Mouse (Mus musculus) stomach, postnatal 0 days (tissue): ENCODE data around the gene Dexi. TPM values are rescaled to one million over a fixed set of nuclear protein-coding genes. Genes with fewer than 3 reads are reported as not detected.

Experiments
- ATAC-seq: fragments of 200-750 bp; cut with Nextera tagmentation; 2 replicates; pipeline ENCODE4 v1.8.0; 2017; ENCODE audit not compliant: low FRiP score, low TSS enrichment
- DNase-seq: peaks from one replicate; pipeline ENCODE4 v3.0.0-alpha.2; 2016; ENCODE audit warnings: low spot score
- H3K27ac ChIP-seq: fragments of 300-500 bp; sonication (generic); replicated peaks from 2 replicates; pipeline ENCODE4 v1.5.1; 2014; ENCODE audit warnings: mild to moderate bottlenecking, control low read depth
- H3K27me3 ChIP-seq: fragments of 300-500 bp; sonication (generic); 2 replicates; pipeline ENCODE4 v1.6.1; 2014; ENCODE audit warnings: low read length; ENCODE audit not compliant: control insufficient read depth, insufficient read depth
- H3K36me3 ChIP-seq: fragments of 300-500 bp; sonication (generic); 2 replicates; pipeline ENCODE4 v1.6.1; 2014; ENCODE audit warnings: low read length, mixed read lengths; ENCODE audit not compliant: control insufficient read depth, insufficient read depth
- H3K4me1 ChIP-seq: fragments of 300-500 bp; sonication (generic); replicated peaks from 2 replicates; pipeline ENCODE4 v1.6.1; 2014; ENCODE audit warnings: antibody characterized with exemption; ENCODE audit not compliant: control insufficient read depth, insufficient read depth
- H3K4me2 ChIP-seq: fragments of 300-500 bp; sonication (generic); replicated peaks from 2 replicates; pipeline ENCODE4 v1.6.1; 2014; ENCODE audit warnings: low read depth, mild to moderate bottlenecking, control low read depth, moderate library complexity
- H3K4me3 ChIP-seq: fragments of 300-500 bp; sonication (generic); 2 replicates; pipeline ENCODE4 v1.5.1; 2014; ENCODE audit warnings: low read depth, low read length, control low read depth
- H3K9ac ChIP-seq: fragments of 300-500 bp; sonication (generic); 2 replicates; pipeline ENCODE4 v1.6.1; 2014; ENCODE audit warnings: mild to moderate bottlenecking, low read length, control low read depth, mixed read lengths
- H3K9me3 ChIP-seq: fragments of 300-500 bp; sonication (generic); 2 replicates; pipeline ENCODE4 v1.6.1; 2016; ENCODE audit warnings: low read length; ENCODE audit not compliant: control insufficient read depth
- CTCF ChIP-seq: IDR thresholded peaks from 2 replicates; pipeline ENCODE4 v1.5.1; 2016; ENCODE audit warnings: antibody characterized with exemption, low read depth, mild to moderate bottlenecking, moderate library complexity
- EP300 ChIP-seq: optimal IDR thresholded peaks from 2 replicates; pipeline ENCODE3; 2016; ENCODE audit warnings: antibody characterized with exemption
- WGBS: fragments of 180-500 bp; shearing (Covaris S2); extraction: QIAGEN DNeasy Blood & Tissue Kit; methylation state at CpG from one replicate; pipeline ENCODE4 v1.1.7; 2014; 5-methylcytosine and 5-hydroxymethylcytosine counted together
- polyA plus RNA-seq: library from polyadenylated mRNA; unstranded; fragments of >200 nt; fragmentation: Nextera tagmentation; extraction: Ambion mirVana; gene quantifications from 2 replicates; pipeline ENCODE4 v1.2.1, GENCODE M21; 2015

Dexi gene
- polyA plus RNA-seq, 1 experiment from 2014 or later = 23.5 TPM

DNA sequence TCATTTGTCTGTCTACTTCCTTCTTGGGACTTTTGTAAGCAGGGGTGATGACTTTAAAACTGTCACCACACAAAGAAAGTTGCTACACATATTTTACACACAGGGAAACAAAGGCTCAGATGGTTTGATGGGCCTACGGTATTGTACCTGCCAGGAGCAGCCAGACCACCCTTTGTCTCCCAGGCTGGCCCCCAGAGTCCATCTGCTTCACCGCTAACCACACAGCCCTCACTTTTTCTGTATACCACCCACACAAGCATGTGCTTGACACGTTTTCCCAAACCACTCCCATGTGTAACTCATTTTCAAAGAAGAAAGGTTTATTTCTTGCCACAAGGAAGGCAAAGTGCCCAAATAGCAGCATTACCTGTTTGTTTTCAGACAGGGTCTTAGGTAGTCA, 55.9 kb downstream of the Dexi start:
- H3K4me2 ChIP-seq = no peak overlapping the region
- H3K4me3 ChIP-seq = no peak overlapping the region
- no peaks in the 10 kb centered on the region for H3K9me3 ChIP-seq
- 56% methylated on average over 3 of the region's 3 CpGs for WGBS
- H3K27me3 ChIP-seq = no peaks in the 10 kb centered on the region
- no peaks in the 10 kb centered on the region for H3K4me1 ChIP-seq
- TF ChIP-seq CTCF (no peak), EP300 (no peak)
- DNase-seq (no peak), ATAC-seq (no peak)
- H3K36me3 ChIP-seq = no peaks in the 10 kb centered on the region
- H3K27ac ChIP-seq = no peak overlapping the region
- H3K9ac ChIP-seq = no peak overlapping the region

DNA sequence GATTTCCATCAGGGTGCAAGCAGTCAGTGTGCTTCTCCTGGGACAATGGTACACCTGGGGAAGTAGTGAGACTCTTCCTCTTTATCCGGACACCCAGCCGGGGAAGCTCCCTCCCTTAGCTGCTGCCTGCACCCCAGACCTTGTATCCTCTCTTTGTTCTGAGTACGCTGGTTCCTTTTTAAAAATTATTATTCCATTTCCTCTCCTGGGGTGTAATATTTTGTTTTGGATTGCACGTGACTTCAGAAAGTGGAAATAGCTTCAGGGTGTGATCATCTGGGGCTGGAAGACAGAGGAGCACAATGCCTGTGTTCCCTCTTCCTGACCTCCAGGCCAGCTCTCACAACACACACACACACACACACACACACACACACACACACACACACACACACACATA, 60.5 kb downstream of the Dexi start:
- 76% methylated on average over 4 of the region's 4 CpGs for WGBS
- Histone ChIP-seq H3K36me3 (no peaks in the 10 kb centered on the region), H3K27ac (no peak overlapping the region), H3K4me2 (no peak overlapping the region), H3K27me3 (no peaks in the 10 kb centered on the region), H3K4me1 (no peaks in the 10 kb centered on the region), H3K4me3 (no peak overlapping the region), H3K9me3 (no peaks in the 10 kb centered on the region), H3K9ac (no peak overlapping the region)
- no peak for ATAC-seq
- no peak for DNase-seq
- TF ChIP-seq CTCF (no peak), EP300 (no peak)

DNA sequence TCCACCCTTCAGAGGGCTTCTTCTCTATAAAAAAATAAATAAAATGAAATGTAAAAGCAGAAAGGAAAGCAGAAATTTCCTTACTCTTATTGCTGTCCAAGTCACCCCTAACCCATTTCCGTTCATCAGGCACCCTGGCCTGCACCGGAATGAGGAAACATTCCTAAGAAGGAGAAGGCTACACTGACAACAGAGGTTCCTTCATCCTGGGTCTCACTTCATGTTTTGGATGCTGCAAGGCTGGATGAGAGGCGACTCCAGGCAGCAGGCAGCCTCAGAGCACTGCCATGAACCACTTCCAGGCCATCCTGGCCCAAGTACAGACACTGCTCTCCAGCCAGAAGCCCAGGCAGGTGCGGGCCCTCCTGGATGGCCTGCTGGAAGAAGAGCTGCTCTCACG, 63.0 kb downstream of the Dexi start, which contains the start of gene Ciita:
Ciita (plus strand) TSS at position 203 of the 400 bp plus-strand sequence.
- H3K9me3 ChIP-seq = no peaks in the 10 kb centered on the region
- H3K4me1 ChIP-seq = no peaks in the 10 kb centered on the region
- H3K4me3 ChIP-seq = no peak within 1 kb of the TSS
- H3K4me2 ChIP-seq = no peak within 1 kb of the TSS
- 77% methylated on average over 5 of the region's 5 CpGs for whole genome bisulfite sequencing
- no peak within 1 kb of the TSS for H3K27ac ChIP-seq
- no peak for TF ChIP-seq CTCF
- no peak for TF ChIP-seq EP300
- H3K36me3 ChIP-seq = no peaks in the 10 kb centered on the region
- no peak within 1 kb of the TSS for H3K9ac ChIP-seq
- no peaks in the 10 kb centered on the region for H3K27me3 ChIP-seq
- DNase-seq = no peak
- ATAC-seq = no peak

DNA sequence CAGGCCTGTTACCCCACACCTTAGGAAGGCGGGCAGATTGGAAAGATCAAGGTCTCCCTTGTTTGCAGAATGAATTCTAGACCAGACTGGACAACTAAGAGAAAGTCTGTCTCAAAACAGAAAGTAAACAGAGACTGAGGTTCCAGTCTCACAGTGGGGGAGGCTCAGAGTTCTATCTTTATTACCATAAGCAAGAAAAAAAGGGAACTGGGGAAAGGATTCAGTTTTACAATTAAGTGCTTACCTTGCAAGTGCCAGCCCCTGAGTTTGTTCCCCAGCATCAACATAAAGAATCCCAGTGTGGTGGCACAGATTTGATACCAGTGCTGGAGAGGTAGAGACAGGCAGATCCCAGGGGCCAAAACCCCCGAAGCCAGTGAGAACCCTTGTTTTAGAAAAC, 66.9 kb downstream of the Dexi start:
- Histone ChIP-seq H3K9ac (no peak overlapping the region), H3K36me3 (no peaks in the 10 kb centered on the region), H3K9me3 (no peaks in the 10 kb centered on the region), H3K4me3 (no peak overlapping the region), H3K27me3 (no peaks in the 10 kb centered on the region), H3K4me2 (no peak overlapping the region), H3K27ac (no peak overlapping the region), H3K4me1 (no peaks in the 10 kb centered on the region)
- WGBS = 66% methylated on average over 2 of the region's 2 CpGs
- ATAC-seq (no peak), DNase-seq (no peak)
- no peak for TF ChIP-seq EP300
- TF ChIP-seq CTCF = no peak

DNA sequence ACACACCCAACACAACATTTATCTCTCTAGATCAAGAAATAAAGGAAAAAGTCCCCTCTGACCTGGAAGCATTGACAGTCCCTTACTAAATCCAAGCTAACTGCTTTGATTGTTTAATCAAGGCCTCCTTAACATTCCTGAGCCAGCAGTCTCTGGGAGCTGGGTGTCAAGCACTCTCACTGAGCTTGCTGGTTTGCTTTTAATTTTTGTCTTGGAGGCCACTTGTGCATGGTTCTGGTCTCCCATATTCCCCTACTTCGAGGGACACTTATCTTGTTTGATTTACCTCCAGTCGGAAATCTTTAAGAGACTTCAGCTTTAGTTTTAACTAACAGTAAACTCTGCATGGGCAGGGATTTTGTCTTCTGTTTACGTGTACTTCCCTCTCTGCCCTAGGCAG, 67.9 kb downstream of the Dexi start:
- no peak for TF ChIP-seq EP300
- Histone ChIP-seq H3K27ac (no peak overlapping the region), H3K9me3 (no peaks in the 10 kb centered on the region), H3K27me3 (no peaks in the 10 kb centered on the region), H3K4me1 (no peaks in the 10 kb centered on the region), H3K4me2 (no peak overlapping the region), H3K36me3 (no peaks in the 10 kb centered on the region), H3K4me3 (no peak overlapping the region), H3K9ac (no peak overlapping the region)
- 27% methylated on average over 3 of the region's 3 CpGs for WGBS
- DNase-seq (no peak), ATAC-seq (no peak)

DNA sequence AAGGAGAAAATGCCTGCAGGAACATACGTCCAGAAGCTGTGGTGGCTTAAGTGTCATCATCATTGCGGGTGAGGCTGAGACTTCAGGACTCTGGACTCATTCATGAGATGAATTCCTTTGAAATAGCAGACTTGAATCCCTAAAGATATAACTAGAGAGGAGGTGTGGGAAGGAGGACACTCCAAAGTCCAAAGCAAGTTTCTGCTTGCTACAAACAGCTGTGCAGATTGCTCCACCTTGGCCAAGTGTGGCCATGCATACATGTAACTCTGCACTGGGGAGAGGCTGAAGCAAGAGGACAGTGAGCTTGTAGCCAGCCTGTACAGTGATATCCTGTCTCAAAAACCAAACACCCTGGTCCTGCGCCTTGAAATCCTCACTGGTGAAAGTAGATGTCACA, 70.9 kb downstream of the Dexi start:
- Histone ChIP-seq H3K9ac (no peak overlapping the region), H3K9me3 (no peaks in the 10 kb centered on the region), H3K4me3 (no peak overlapping the region), H3K4me2 (no peak overlapping the region), H3K4me1 (no peaks in the 10 kb centered on the region), H3K27ac (no peak overlapping the region), H3K27me3 (no peaks in the 10 kb centered on the region), H3K36me3 (no peaks in the 10 kb centered on the region)
- ATAC-seq (no peak), DNase-seq (no peak)
- 92% methylated on average over 3 of the region's 3 CpGs for WGBS
- TF ChIP-seq EP300 (no peak), CTCF (no peak)
